Mouse (Mus musculus) small intestine, adult 2 months (tissue): ENCODE results near the gene Emc3.

Experiments
- CTCF ChIP-seq: fragments of 200-500 bp; IDR thresholded peaks from 2 replicates; pipeline ENCODE4 v1.5.1; 2012; ENCODE audit warnings: low read depth, mild to moderate bottlenecking, control low read depth, inconsistent platforms, low read length, moderate library complexity, mixed read lengths; ENCODE audit not compliant: insufficient replicate concordance, insufficient read length; ENCODE audit errors: extremely low read depth
- POLR2A ChIP-seq: fragments of 200-500 bp; IDR thresholded peaks from 2 replicates; pipeline ENCODE4 v1.6.1; 2012; ENCODE audit warnings: low read depth, mild to moderate bottlenecking, control low read depth, inconsistent platforms, low read length, moderate library complexity

GRCm38 (mm10) chr6:113492101-113492864 lies 39.2 kb downstream of the Emc3 start:
- TF ChIP-seq POLR2A (no peak), CTCF (no peak)
